Mouse (Mus musculus) right cerebral cortex, postnatal 14 days (tissue): ENCODE results near the gene Znhit1.

Experiments used
- DNase-seq: peaks from one replicate; pipeline ENCODE4 v3.0.0; 2022

Gene Znhit1

DNA sequence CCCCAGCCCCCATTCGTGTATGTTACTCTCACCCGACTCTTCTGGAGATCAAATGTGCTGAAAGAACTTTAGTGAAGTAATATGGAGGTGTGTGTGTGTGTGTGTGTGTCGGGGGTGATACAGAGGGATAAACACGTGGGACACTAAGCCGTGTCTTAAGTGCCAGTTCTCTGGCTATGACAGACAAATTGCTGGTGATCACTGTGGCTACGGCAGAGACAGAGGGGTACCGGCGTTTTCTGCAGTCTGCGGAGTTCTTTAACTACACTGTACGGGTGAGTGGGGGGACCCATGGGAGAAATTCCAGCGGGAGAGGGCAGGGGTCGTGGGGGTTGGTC, at the start of gene Znhit1:
Gene Znhit1, minus strand, starts transcription at position 88 of the 338 bp plus-strand sequence.
- DNase-seq, result no peak

DNA sequence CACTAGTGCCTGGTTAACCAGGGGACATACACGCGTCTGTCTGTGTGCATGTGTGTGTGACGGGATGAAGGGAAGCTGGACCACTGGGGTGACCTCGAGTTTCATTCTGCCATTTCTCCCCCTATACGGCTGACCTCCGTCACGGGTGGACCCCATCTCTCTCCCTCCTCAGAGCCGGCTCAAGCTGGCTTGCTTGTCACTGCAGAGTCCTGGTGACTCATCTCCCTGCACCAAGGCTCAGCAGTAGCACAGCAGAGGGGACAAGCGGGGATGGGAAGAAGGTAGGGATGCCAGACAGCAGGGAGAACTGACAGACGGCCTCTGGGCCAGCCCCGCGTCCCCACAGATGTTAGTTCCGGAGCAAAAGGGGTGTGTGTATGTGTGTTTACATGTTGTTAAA, 48.4 kb upstream of the Znhit1 start:
- DNase-seq, result no peak

DNA sequence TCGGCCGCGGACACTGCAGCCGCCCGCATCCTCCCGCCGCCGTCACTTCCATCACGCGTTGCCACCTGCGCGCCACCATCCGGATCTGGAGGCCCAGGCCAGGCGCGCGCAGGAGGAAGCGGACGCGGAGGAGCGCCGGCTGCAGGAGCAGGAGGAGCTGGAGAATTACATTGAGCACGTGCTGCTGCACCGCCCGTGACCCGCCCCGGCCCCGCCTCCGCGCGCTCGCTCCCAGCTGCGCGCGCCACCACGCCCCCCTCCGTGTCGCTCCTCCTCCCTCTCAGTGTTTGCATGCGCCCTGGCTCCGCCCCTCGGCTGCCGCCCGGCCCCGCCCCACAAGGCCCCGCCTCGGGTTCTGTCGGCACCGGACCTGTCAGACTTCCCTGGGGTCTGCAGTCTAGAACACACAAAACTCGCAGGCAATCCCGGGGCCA, 44.8 kb upstream of the Znhit1 start:
- DNase-seq, result peak; percentile 89

DNA sequence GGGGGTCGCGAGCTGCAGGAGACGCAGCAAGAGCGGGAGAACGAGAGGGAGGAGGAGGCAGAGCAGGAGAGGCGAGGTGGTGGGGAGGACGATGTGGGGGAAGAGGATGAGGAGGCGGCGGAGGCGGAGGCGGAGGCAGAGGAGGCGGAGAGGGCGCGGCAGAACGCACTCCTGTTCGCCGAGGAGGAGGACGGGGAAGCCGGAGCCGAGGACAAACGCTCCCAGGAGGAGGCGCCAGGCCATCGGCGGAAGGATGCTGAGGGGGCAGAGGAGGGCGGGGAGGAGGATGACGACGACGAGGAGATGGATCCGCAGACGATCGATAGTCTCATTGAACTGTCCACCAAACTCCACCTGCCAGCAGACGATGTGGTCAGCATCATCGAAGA, 44.2 kb upstream of the Znhit1 start:
- DNase-seq, result peak; percentile 64

DNA sequence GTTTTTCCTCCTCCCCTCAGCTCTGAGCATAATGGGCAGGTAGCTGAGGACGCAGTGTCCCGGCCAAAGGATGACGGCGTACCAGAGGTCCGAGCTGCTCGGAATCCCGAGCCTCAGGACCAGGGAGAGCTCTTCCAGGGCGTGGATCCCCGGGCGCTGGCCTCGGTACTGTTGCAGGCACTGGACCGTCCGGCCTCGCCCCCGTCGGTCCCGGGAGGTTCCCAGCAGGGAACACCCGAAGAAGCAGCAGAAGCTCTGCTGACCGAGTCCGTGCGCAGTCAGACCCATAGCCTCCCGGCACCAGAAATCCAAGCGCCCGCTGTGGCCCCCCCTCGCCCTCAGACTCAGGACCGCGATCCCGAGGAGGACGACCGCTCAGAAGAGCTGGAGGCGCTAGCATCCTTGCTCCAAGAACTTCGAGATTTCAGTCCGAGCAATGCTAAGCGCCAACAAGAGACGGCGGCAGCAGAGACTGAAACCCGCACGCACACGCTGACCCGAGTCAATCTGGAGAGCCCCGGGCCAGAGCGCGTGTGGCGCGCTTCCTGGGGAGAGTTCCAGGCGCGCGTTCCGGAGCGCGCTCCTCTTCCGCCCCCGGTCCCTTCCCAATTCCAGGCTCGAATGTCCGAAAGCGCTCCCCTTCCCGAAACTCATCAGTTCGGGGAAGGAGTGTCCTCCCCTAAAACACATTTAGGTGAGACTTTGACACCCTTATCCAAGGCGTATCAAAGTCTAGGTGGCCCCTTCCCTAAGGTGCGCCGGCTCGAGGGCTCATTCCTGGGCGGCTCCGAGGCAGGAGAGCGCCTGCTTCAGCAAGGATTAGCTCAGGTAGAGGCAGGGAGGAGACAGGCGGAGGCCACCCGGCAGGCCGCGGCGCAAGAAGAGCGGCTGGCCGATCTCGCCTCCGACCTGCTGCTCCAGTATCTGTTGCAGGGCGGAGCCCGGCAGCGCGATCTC, 43.5 kb upstream of the Znhit1 start:
- DNase-seq, result peak; percentile 28

DNA sequence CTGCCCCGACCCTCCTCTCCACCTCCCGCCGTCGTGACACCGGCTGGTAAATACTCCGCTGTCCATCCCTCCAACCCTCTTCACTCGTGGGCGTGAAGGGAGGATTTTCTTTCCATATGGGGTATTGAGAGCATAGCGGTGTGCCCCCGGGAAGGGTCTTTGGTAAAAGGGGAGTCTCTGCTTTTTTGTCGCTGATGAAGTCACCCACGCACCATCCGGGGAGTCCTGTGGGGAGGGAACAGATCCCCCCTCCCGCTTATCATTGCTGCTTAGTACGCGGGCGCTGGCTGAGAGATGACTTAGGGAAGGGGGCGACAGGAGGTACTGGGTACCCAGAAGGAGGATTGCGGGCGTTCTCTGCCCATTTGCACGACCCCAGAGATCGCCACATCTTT, 42.6 kb upstream of the Znhit1 start:
- peak; percentile 57 for DNase-seq

DNA sequence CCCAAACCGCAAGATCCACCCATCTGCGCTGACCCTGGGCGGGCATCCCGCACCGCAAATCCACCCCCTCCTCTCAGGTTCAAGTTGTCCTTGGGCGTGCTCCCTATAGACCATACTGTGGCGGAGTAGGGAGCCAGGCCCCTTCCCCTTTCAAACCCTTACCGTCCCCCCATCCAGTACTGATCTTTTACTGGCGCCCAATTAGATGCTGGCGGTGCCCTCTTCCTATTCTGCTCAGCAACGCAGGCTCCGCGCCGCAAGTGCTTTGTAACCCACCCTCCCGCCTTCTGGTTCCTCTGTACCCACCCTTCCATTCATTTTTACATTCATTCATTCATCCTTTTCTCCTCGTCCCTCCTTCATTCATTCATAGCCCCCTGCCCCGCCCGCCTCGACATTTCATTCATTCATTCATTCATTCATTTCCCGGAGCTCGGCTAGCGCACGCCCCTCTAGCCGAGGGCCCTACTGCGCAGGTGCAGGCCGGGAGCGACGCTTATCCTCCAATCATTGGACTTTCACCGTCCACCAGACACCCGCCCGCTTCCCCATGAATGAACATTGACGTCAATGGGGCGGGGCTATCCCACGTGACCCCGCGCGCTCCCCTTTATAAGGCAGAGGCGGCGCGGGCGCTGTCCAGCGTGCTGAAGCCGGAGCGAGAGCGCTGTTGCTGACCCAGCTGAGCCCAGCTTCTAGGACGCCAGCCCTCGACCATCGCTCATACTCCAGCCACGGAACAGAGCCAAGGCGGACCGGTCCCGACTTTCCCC, 42.0 kb upstream of the Znhit1 start:
- peak; percentile 95 for DNase-seq

DNA sequence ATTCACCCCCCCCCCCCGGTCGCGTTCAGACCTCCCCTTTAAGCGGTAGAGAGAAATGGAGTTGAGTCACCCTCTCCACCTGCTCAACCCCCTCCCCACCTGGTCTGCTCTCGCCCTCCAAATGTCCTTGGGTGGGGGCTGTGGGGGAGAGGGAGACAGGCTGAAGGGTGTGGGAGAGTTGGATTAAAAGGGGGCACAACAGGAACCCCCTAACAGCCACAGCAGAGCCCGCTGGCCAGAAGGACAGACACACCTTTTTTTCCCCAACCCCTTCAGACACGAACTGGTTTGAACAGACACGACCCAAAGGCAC, 41.4 kb upstream of the Znhit1 start:
- no peak for DNase-seq

DNA sequence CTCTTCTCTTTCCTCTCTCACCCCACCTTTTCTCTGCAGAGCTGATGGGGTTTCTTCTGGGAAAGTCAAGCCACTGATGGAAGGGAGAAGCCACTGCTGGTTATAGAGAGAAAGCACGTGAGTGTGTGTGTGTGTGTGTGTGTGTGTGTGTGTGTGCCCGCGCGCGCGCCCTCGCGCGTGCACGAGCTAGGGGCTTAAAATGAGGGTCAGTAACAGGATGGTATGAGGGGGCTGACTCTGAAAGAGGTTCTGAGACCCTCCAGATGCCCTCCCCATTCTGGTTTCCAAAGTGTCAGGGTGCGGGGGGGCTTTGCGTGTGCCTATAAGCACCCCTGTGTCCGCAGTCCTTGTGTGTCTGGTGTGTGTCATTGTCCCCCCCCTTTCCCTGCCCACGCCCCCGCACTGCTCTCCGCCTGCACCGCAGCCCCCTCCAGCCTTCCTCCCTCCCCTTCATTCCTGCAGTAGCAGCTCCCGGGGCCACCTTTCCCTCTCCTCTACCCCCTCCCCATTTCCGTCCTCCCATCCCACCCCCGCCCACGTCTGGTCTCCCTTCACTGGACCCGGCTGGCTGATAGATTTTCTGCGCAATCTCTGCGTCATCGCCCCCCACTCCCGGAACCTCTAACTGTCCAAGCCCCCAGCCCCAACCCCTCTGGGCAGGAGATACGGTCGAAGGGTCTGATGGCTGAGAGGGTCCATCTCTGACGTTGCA, 40.9 kb upstream of the Znhit1 start:
- DNase-seq, result no peak

DNA sequence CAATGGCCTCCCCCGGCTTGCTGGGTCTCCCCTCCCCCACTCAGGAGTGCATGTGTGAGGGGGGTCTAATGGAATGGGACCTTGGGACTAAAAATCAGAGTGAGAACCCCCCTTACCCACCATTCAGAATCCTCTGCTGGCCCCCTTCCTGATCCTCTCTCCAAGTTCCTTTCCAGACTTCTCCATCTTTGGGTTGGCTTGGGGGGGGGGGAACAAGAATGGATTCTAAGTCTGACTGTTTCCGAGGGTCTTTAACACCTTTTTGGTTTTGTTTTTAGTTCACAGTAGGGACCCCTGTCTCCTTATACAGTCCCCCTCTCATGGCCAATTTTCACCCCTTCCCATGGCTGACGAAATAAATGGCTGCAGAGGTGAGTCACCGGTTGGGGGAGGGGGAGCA, 38.3 kb upstream of the Znhit1 start, which contains the start of gene Vgf:
Gene Vgf, plus strand, starts transcription at position 301 of the 400 bp plus-strand sequence.
- no peak for DNase-seq

DNA sequence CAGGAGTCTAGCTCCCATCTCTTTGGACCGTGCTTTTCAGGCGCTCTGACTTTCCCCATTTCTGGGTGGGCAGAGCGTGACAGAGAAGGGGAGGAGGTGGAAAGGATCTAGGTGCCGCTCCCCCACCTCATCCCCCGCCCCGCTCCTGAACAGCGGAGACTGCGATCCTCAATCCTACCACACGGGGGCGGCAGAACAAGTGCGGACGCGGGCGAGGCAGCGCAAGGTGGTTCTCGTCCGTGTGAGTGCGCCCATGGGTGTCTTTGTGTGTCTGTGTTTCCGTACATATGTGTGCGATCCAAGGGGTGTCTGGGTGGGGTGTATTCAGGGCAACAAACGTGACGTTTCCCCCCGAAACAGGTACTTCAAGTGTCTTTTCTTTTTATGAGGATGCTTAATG, 37.3 kb upstream of the Znhit1 start:
- DNase-seq, result peak; percentile 88

DNA sequence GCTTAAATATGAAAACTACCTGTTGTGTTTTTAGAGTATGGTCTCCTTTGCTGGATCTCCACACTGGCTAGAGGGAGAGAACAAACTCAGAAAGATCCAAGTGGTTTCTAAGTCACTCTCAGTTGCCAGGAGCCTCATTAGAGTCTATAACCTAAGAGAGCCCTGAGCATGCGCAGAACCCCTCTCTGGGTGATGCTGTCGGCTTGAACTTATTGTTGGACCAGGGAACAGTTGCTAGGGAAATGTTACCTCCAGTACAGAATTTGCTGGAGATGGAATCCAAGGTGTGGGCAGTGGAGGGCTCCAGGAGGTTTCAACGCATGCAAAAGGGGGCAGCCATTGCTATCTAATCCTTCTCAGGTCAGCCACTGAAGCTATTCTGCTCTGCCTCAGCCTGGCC, 36.5 kb upstream of the Znhit1 start:
- DNase-seq, result no peak

DNA sequence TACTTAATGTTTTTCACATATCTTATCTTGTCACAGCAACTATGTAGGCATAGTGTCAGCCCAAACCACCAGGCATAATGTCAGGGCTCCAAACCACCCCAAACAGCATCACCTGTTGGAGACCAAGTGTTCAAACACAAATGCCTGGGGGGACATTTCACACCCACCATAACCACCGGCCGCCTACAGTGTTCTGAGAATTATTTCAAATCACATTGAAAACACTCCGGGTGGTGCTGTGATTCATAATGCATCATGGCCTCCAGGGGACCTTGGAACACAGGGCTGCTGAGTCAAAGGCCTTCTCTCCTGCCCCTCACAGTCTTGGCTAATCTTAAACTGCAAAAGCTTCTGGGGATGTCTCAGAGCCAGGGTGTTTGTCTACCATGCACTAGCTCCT, 28.1 kb upstream of the Znhit1 start:
- DNase-seq, result no peak

DNA sequence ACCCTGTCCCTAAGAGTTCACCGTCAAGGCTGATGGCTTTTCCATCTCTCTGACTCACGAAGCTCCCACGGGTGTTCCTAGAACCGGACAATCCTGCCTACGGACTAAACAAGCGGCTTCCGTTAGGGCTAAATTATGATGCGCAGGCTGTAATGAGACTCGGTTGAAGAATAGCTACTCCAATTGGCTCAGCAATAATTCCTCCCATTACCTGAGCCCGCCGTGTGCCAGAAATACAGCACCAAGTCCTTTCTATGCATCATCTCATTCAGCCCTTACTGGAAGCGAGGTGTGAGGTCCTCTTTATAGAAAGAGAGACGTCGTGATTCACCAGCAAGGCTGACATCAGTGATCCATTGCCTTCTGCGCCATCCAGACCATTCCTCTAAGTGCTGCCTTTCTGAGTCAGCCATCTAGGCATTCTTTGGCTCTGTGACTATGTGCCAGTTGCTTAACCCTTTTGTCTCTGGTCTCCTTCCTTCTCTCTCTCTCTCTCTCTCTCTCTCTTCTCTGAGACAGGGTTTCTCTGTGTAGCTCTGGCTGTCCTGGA, 24.7 kb upstream of the Znhit1 start:
- no peak for DNase-seq

DNA sequence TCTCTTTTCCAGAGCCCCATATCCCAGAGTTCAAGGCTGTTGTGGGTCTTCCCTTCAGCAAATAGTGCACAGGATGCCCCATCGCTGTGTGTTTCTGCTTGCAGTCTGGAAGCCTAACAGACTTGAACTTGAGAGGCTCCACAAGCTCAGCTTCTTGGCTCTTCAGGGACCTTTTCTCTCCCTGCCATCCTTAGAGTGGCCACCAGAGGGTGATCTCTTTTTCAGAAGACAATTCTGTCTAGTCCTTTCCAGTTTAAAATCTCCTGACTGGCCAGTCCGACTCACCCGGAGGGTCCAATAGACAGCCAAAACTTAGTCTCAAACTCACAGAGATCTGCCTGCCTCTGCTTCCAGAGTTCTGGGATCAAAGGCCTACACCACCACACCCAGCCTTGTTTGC, 22.2 kb upstream of the Znhit1 start:
- DNase-seq, result peak; percentile 69

DNA sequence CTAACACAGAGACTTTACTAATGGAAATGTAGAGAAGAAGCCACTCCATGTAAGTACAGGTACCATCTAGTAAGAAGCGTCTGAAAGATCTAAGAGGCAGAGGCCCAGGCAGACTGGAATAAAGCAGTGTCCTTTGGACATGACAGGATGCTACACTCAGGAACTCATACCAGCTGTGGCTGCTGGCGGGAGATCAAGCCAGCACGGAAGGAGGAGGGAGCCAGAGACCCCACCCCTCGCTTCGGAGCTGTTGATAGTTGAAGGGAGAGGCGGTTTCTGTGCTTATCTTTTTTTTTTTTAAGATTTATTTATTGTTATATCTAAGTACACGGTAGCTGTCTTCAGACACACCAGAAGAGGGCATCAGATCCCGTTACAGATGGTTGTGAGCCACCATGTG, 19.5 kb upstream of the Znhit1 start:
- DNase-seq, result no peak

DNA sequence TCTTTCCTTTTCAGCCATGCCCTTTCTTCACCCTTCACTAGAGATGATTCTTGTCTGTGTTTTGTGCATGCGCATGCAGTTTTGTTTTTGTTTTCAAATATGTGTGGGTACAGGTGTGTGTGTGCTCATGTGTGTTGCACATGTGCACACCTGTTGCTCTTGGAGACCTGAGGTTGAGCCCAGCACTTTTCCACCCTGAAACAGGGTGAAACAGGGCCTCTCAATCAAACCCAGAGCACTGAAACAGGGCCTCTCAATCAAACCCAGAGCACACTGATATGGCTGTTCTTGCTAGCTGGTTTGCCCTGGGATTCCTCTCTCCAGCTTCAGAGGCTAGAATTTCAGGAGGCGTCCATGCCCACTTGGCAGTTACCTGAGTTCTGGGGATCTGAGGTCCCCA, 12.8 kb upstream of the Znhit1 start:
- no peak for DNase-seq

DNA sequence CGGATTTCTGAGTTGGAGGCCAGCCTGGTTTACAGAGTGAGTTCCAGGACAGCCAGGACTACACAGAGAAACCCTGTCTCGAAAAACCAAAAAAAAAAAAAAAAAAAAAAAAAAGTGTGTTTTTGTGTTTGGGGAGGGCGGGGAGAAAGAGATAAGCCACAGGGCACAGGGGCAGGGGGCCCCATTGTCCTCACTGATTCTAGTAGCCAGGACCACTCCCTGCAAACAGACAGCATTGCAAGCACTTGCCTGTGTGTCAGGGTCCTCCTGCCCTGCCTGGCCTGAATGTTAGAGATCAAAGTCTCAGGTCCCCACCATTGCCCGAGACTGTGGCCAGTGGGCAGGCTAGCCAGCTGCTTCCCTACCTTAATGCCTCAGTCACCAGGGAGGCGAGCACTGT, 11.6 kb upstream of the Znhit1 start:
- DNase-seq, result no peak

DNA sequence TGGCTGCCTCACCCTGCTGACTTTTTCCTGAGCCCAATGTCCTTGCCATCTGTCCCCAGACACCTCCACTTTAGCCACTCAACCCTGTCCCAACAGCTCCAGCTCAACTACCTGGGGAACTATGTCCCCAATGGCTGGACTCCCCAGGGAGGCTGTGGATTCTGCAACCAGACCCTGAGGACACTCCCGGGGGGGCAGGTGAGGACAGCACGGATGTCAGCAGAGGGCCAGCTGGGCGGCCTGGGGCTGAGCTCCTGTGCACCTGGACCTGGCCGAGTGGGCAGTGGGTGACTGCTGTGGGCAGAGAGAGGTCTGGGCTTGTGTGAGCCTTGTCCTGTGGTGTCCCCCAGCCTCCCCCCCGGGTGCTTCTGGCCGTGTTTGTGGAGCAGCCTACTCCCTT, 2.0 kb upstream of the Znhit1 start:
- DNase-seq, result no peak

DNA sequence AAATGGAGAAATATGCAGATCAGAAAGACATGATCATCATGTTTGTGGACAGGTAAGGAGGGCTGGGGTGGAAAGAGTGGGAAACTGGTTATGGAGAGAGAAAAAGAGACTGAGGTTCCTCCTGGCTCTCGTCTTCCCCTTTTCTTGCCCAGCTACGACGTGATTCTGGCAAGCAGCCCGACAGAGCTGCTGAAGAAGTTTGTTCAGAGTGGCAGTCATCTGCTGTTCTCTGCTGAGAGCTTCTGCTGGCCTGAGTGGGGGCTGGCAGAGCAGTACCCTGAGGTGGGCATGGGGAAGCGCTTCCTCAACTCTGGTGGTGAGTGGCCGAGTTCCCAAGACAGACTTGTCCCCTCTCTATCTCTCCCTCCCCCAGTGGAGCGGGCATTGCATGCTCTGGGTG, 599 bp upstream of the Znhit1 start:
- DNase-seq, result peak; percentile 75

DNA sequence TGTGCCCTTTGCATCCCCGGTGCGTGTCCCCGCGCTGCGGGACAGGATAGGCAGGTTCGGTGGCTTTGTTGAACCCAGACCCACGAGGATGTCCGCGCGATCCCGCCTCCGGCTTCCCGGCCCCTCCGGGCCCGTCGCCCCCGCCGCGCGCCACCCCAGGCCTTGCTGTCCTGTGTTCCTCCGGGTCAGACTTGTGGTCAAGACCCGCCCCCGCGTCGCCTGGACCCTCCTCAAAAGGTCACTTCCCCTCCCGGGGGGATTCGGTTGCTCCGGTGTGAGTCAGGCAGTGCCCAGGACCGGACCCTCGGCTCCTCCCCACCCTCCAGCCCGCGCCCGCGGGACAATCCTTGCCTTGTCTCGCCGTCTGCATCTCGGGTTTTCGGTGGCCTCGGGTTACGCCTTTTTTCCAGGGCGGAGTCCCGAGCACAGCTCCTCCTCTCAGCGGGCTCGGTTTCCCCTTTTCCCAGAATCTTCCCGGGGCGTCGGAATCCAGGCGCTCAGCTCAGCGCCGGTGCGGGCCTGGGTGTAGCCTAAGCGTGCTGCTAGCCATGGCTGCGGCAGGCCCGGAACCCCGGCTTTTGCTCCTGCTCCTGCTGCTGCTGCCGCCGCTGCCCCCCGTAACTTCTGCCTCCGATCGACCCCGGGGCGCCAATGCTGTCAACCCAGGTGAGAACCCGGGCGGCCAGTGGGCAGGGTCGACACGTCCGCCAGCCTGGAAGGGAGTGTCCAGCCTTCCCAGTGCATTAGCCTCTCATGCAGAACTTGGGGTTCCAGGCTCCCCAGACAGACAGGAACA, 485 bp downstream of the Znhit1 start:
- DNase-seq, result peak; percentile 68

DNA sequence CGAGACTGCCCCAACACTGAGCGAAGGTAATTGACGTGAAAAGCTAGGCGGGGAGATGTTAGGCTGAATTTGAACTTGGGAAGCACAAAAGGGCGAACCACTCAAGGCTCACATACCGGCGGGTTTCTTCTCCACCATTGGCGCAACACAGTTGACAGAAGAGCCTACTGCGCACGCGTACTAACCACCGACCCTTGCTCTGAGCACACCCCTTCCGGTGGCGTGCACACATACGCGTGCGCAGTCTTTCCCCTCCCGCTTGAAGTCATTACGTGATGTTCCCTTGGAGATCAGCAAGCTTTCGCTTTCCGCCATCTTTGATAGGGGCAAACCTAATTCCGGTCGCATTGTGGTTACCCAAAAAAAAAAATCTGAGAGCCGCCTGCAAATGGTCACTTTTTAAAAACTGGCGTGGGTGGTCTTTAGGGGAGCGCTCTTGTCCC, 1.1 kb downstream of the Znhit1 start, which contains the start of gene Plod3:
Gene Plod3, plus strand, starts transcription at position 325 of the 443 bp plus-strand sequence.
- DNase-seq, result peak; percentile 98
